Mouse (Mus musculus) hindbrain, postnatal 0 days (tissue): ENCODE data around the gene Flcn. TPM values are rescaled to one million over a fixed set of nuclear protein-coding genes. Genes with fewer than 3 reads are reported as not detected.

Experiments used
- ATAC-seq: fragments of 200-750 bp; cut with Nextera tagmentation; 2 replicates; pipeline ENCODE4 v1.8.0; 2017; ENCODE audit warnings: mild to moderate bottlenecking, moderate TSS enrichment, moderate library complexity
- DNase-seq: peaks from one replicate; pipeline ENCODE4 v3.0.0-alpha.2; 2015; ENCODE audit warnings: low spot score
- H3K27ac ChIP-seq: fragments of 300-500 bp; sonication (generic); 2 replicates; pipeline ENCODE4 v1.5.1; 2014; ENCODE audit warnings: mild to moderate bottlenecking
- H3K27me3 ChIP-seq: fragments of 300-500 bp; sonication (generic); 2 replicates; pipeline ENCODE4 v1.6.1; 2014; ENCODE audit warnings: low read length, mixed read lengths; ENCODE audit not compliant: insufficient read depth
- H3K36me3 ChIP-seq: fragments of 300-500 bp; sonication (generic); 2 replicates; pipeline ENCODE4 v1.6.1; 2014; ENCODE audit warnings: low read length, mixed read lengths; ENCODE audit not compliant: insufficient read depth
- H3K4me1 ChIP-seq: fragments of 300-500 bp; sonication (generic); 2 replicates; pipeline ENCODE4 v1.6.1; 2014; ENCODE audit warnings: antibody characterized with exemption, low read length, mixed read lengths; ENCODE audit not compliant: insufficient read depth
- H3K4me2 ChIP-seq: fragments of 300-500 bp; sonication (generic); 2 replicates; pipeline ENCODE4 v1.6.1; 2014; ENCODE audit warnings: low read depth, mild to moderate bottlenecking, low read length, moderate library complexity, mixed read lengths
- H3K4me3 ChIP-seq: fragments of 300-500 bp; sonication (generic); 2 replicates; pipeline ENCODE4 v1.5.1; 2014; ENCODE audit warnings: low read length
- H3K9ac ChIP-seq: fragments of 300-500 bp; sonication (generic); replicated peaks from 2 replicates; pipeline ENCODE4 v1.6.1; 2014; ENCODE audit warnings: mild to moderate bottlenecking, low read length, moderate library complexity, mixed read lengths
- H3K9me3 ChIP-seq: fragments of 300-500 bp; sonication (generic); 2 replicates; pipeline ENCODE4 v1.6.1; 2016; ENCODE audit warnings: low read length, mixed read lengths
- CTCF ChIP-seq: IDR thresholded peaks from 2 replicates; pipeline ENCODE4 v1.5.1; 2016; ENCODE audit warnings: antibody characterized with exemption, control low read depth, low read depth
- WGBS: fragments of 180-500 bp; shearing (Covaris S2); extraction: QIAGEN DNeasy Blood & Tissue Kit; methylation state at CpG from one replicate; pipeline ENCODE4 v1.1.7; 2014; 5-methylcytosine and 5-hydroxymethylcytosine counted together
- polyA plus RNA-seq: library from polyadenylated mRNA; unstranded; fragments of >200 nt; fragmentation: Nextera tagmentation; extraction: Ambion mirVana; gene quantifications from 2 replicates; pipeline ENCODE4 v1.2.1, GENCODE M21; 2015
- total RNA-seq: library from RNA; depleted of rRNA; stranded (reverse); fragments of >200 nt; gene quantifications from 2 replicates; pipeline ENCODE4 v1.2.3, GENCODE M21; 2014

The Flcn gene
- total and polyA plus RNA-seq, 2 experiments from 2014 or later, result 28.4 to 42.8 TPM

DNA sequence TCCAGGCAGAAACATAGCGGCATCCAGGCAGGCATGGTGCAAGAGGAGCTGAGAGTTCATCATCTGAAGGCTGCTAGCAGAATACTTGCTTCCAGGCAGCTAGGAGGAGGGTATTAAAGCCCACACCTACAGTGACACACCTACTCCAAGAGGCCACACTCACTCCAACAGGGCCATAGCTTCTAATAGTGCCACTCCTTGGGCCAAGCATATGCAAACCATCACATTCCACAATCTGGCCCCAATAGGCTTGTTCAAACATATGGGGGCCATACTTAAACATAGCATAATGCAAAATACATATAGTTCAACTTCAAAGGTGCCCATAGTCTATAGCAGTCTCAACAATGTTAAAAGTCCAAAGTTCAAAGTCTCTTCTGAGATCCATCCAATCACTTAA lies 20.5 kb downstream of the Flcn start:
- H3K4me1 ChIP-seq, result peaks cover 11% of the 10 kb centered on the region; the same call in 1 of the 2 replicates
- no peaks in the 10 kb centered on the region for H3K9me3 ChIP-seq
- H3K9ac ChIP-seq, result no peak overlapping the region
- no peak overlapping the region for H3K4me2 ChIP-seq
- TF ChIP-seq CTCF, result no peak
- no peak overlapping the region for H3K4me3 ChIP-seq
- no peak overlapping the region for H3K27ac ChIP-seq
- H3K27me3 ChIP-seq, result no peaks in the 10 kb centered on the region
- DNase-seq (no peak), ATAC-seq (no peak)
- H3K36me3 ChIP-seq, result peaks cover 25% of the 10 kb centered on the region
- 97% methylated on average over 1 of the region's 1 CpGs for WGBS

DNA sequence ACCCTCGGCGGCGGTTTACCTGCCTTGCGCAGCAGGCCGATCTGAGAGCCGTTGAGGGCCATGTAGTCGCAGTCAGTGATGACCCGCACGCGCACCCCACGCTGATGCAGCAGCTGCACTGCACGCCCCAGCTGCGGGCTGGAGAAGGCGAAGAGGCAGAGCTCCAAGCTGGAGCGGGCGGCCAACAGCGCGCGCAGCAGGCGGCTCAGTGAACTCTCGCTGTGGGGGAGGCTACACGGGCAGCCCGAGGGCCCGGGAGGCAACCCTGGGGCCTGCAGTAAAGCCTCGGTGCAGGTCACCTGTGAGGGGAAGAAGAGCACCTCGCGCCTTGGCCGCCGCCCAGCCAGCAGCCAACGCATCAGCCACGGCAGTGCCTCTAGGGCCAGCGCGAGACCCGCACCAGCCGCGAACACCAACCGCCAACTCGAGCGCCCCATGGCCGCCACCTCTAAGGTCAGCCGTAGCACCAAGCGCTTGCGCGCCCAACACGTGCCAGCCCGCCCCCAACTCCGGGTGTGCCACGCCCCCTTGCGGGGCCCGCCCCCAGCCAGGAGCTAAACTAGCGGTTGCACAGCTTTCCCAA lies 22.5 kb downstream of the Flcn start, which contains the start of gene Pld6:
Gene Pld6, minus strand, starts transcription at position 447 of the 583 bp plus-strand sequence.
- peak within 1 kb of the TSS; percentile 57 for H3K9ac ChIP-seq
- H3K36me3 ChIP-seq, result peaks cover 7% of the 10 kb centered on the region; the same call in 1 of the 2 replicates
- H3K4me1 ChIP-seq, result peaks cover 11% of the 10 kb centered on the region; the same call in 1 of the 2 replicates
- no peak within 1 kb of the TSS for H3K27ac ChIP-seq
- ATAC-seq (peak; percentile 85), DNase-seq (peak; percentile 74)
- no peak for TF ChIP-seq CTCF
- peak within 1 kb of the TSS; percentile 81 for H3K4me2 ChIP-seq
- no peaks in the 10 kb centered on the region for H3K27me3 ChIP-seq
- 2% methylated on average over 51 of the region's 51 CpGs for WGBS
- no peaks in the 10 kb centered on the region for H3K9me3 ChIP-seq
- H3K4me3 ChIP-seq, result peak within 1 kb of the TSS; percentile 42

DNA sequence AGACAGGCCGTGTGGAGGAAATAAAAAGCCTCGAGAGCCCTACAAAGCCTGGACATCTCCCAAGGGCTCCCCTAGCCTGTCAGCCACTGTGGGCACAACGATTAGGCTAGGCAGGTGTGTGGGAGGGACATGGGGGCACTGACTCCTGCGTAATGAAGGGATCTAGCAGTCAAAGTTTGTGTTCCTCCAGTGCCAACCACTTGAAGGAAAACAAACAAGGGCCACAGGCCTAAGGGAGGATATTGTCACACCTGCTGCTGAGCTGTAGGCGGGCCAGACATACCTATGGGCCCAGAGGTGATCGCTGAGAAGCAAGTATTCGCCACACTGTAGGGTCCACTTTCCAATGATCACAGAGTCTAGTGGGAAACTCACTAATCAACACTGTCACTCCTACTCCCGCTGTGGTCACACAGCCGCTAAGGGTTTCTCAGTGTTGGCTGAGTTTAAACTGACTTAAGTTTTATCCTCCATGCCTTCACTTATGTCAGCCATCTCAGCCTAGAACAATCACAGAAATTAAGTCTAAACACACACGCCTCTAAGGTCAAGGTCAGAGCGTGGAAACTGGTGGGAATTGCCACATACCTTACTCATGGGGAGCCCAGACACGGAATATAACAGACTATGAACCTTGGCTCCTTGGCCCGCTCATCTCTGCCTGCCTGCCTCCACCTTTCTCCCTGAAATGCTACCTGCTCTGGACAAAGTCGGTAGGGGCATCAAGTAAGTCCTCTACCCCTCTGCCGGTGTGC lies 23.2 kb downstream of the Flcn start:
- peak overlapping the region; percentile 42 for H3K4me3 ChIP-seq
- WGBS, result 50% methylated on average over 15 of the region's 15 CpGs
- H3K9me3 ChIP-seq, result no peaks in the 10 kb centered on the region
- H3K4me2 ChIP-seq, result peak overlapping the region; percentile 81
- ATAC-seq, result no peak
- peaks cover 11% of the 10 kb centered on the region; the same call in 1 of the 2 replicates for H3K4me1 ChIP-seq
- H3K27ac ChIP-seq, result no peak overlapping the region
- H3K9ac ChIP-seq, result peak overlapping the region; percentile 57
- no peak for DNase-seq
- TF ChIP-seq CTCF, result no peak
- H3K36me3 ChIP-seq, result no peaks in the 10 kb centered on the region; the same call in 1 of the 2 replicates
- no peaks in the 10 kb centered on the region for H3K27me3 ChIP-seq

DNA sequence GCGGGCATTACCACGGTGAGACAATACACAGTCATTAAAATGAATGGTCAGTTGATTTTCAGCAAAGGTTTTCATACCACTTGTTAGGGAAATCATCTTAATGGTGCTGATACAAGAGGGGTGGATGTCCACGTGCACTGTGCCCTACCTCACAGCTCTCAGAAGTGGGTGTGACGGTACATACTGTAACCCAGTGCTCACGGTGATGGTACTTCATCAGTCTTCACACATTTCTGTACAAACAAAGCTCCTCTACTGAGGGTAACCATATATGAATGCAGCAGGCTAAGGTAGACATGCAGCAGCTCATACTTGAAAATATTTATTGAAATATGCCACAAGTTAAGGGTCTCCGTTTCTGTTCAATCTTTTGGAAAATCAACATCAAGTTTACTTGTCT lies 26.2 kb downstream of the Flcn start:
- Histone ChIP-seq H3K4me2 (no peak overlapping the region), H3K27ac (no peak overlapping the region), H3K36me3 (no peaks in the 10 kb centered on the region), H3K9me3 (no peaks in the 10 kb centered on the region), H3K27me3 (no peaks in the 10 kb centered on the region), H3K4me1 (peaks cover 11% of the 10 kb centered on the region; the same call in 1 of the 2 replicates), H3K4me3 (no peak overlapping the region), H3K9ac (no peak overlapping the region)
- 89% methylated on average over 6 of the region's 6 CpGs for WGBS
- ATAC-seq (no peak), DNase-seq (no peak)
- no peak for TF ChIP-seq CTCF

GRCm38 (mm10) chr11:59782091-59782590 lies 27.7 kb downstream of the Flcn start:
- no peak for TF ChIP-seq CTCF

GRCm38 (mm10) chr11:59780241-59780640 lies 29.6 kb downstream of the Flcn start:
- TF ChIP-seq CTCF, result no peak
- Histone ChIP-seq H3K9me3 (no peaks in the 10 kb centered on the region), H3K27ac (no peak overlapping the region), H3K4me1 (no peaks in the 10 kb centered on the region), H3K27me3 (no peaks in the 10 kb centered on the region), H3K4me2 (no peak overlapping the region), H3K36me3 (peaks cover 6% of the 10 kb centered on the region), H3K4me3 (no peak overlapping the region), H3K9ac (no peak overlapping the region)
- ATAC-seq (no peak), DNase-seq (no peak)
- 85% methylated on average over 4 of the region's 4 CpGs for WGBS

More at GRCm38 (mm10) chr11:59782091-59782590, 27.7 kb downstream of the Flcn start:
- no peak overlapping the region for H3K4me3 ChIP-seq
- H3K9ac ChIP-seq, result no peak overlapping the region
- no peak for ATAC-seq
- peaks cover 4% of the 10 kb centered on the region; the same call in 1 of the 2 replicates for H3K4me1 ChIP-seq
- no peaks in the 10 kb centered on the region for H3K9me3 ChIP-seq
- no peaks in the 10 kb centered on the region for H3K36me3 ChIP-seq
- 71% methylated on average over 7 of the region's 7 CpGs for WGBS
- no peak overlapping the region for H3K27ac ChIP-seq
- no peaks in the 10 kb centered on the region for H3K27me3 ChIP-seq
- DNase-seq, result no peak
- no peak overlapping the region for H3K4me2 ChIP-seq
